In the genomic region with DNA sequence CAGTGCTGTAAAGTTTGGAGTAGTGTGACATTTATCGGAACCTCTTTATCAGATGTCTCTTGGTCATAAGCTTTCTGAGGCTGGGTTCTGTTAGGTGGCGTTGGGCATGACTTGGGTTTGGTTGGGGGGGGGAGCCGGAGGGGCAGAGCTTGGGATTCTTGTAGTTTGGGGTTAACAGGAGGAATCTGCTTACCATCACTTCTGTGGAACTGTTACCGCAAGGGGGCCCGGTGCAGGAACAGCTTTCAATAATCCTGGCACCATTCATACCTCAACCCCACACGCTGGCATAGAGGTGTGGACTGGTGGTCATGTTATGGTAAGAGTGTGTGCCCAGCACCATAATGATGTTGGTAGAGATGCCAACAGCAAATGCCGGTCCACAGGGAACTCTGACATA, we compare ENCODE assay signal across 27 mouse cellular contexts.
"Had no signal": no experiment of that assay in that cellular context is flagged by ENCODE, and none has a peak within 500 bp of the region (broad histone marks: within the 10 kb centered on the region; RNA-seq: fewer than 3 reads in every experiment).

No protein-coding gene starts in this region.

- H3K27me3 ChIP-seq: embryonic facial prominence, embryonic 12.5 days; embryonic facial prominence, embryonic 13.5 days; embryonic facial prominence, embryonic 15.5 days; forebrain, embryonic 12.5 days; forebrain, embryonic 15.5 days had no signal

- H3K36me3 ChIP-seq: embryonic facial prominence, embryonic 10.5 days; embryonic facial prominence, embryonic 12.5 days; embryonic facial prominence, embryonic 13.5 days; embryonic facial prominence, embryonic 15.5 days; forebrain, embryonic 12.5 days; forebrain, embryonic 15.5 days had no signal

- DNase-seq: cerebellum, adult 18-20 months; cerebellum, adult 2 months; cerebellum, adult 8-10 months; cerebellum, adult 9-10 months; cerebellum, adult 9-11 months; cerebellum, postnatal 10 days; cerebellum, postnatal 14 days; cerebellum, postnatal 25 days; cerebellum, postnatal 36 days; embryo, embryonic 11 days; forebrain, postnatal 0 days; gastrocnemius, adult 2 months; gastrocnemius, postnatal 10 days; gastrocnemius, postnatal 14 days; gastrocnemius, postnatal 25 days; gastrocnemius, postnatal 36 days; heart, adult 18-20 months; heart, adult 2 months had no signal

- ATAC-seq: forebrain, embryonic 14.5 days; forebrain, embryonic 15.5 days; forebrain, embryonic 16.5 days; forebrain, postnatal 0 days had no signal

- H3K9ac ChIP-seq: embryonic facial prominence, embryonic 12.5 days; embryonic facial prominence, embryonic 13.5 days; embryonic facial prominence, embryonic 15.5 days; forebrain, embryonic 12.5 days; forebrain, embryonic 15.5 days; forebrain, postnatal 0 days had no signal

- H3K9me3 ChIP-seq: embryonic facial prominence, embryonic 10.5 days; embryonic facial prominence, embryonic 12.5 days; embryonic facial prominence, embryonic 13.5 days; embryonic facial prominence, embryonic 15.5 days; forebrain, embryonic 12.5 days; forebrain, embryonic 15.5 days had no signal

- H3K4me2 ChIP-seq: embryonic facial prominence, embryonic 12.5 days; embryonic facial prominence, embryonic 13.5 days; embryonic facial prominence, embryonic 15.5 days; forebrain, embryonic 12.5 days; forebrain, embryonic 15.5 days had no signal

- H3K4me3 ChIP-seq: embryonic facial prominence, embryonic 10.5 days; embryonic facial prominence, embryonic 12.5 days; embryonic facial prominence, embryonic 13.5 days; embryonic facial prominence, embryonic 15.5 days; erythroblast, embryonic 14.5 days; forebrain, embryonic 12.5 days; forebrain, embryonic 15.5 days; gastrocnemius, adult 2 months; heart, adult 2 months had no signal

- H3K27ac ChIP-seq: embryonic facial prominence, embryonic 10.5 days; embryonic facial prominence, embryonic 12.5 days; embryonic facial prominence, embryonic 13.5 days; embryonic facial prominence, embryonic 15.5 days; forebrain, embryonic 12.5 days; forebrain, embryonic 15.5 days; gastrocnemius, adult 2 months; heart, adult 2 months had no signal
